Mouse (Mus musculus): Measurements from ENCODE around the gene Dok3.

DNA sequence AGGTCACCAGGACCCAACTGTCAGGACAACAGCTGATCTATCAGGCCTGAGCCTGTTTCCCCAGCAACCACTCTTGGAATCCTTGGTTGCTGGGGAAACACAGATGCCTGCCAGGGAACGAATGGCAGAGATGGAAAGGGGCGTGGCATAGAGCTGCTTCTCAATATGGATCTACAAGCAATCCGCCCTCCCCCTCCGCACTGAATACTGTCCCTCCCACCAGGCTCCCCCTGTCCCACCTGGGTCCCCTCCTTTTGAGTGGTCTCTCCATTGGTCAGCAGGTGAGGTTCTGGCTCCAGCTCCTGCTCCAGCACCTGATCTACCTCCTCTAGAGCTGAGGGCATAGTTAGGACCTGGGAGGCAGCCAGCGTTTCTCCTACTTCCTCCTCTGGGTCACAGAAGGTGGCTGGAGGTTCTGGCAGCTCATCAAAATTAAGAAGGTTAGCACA lies 54.5 kb downstream of the Dok3 start:
- TF ChIP-seq POLR2A (IDR thresholded peaks at IDR 0.05; ENCODE audit: low read depth, low read length) (no peak), CTCF (conservative IDR thresholded peaks at IDR 0.05; ENCODE audit: insufficient read depth, insufficient read length, low read depth, low read length) (no peak)
